Mouse (Mus musculus) intestine, embryonic 15.5 days (tissue): ENCODE data around the gene Arpc4. TPM values are rescaled to one million over a fixed set of nuclear protein-coding genes. Genes with fewer than 3 reads are reported as not detected.

Experiments used
- ATAC-seq: fragments of 200-750 bp; cut with Nextera tagmentation; 2 replicates; pipeline ENCODE4 v1.8.0; 2017; ENCODE audit warnings: moderate TSS enrichment, moderate library complexity
- H3K27ac ChIP-seq: fragments of 300-500 bp; sonication (generic); 2 replicates; pipeline ENCODE4 v1.5.1; 2015; ENCODE audit warnings: mild to moderate bottlenecking, inconsistent platforms
- H3K27me3 ChIP-seq: fragments of 300-500 bp; sonication (generic); replicated peaks from 2 replicates; pipeline ENCODE4 v1.6.1; 2015; ENCODE audit warnings: inconsistent platforms
- H3K36me3 ChIP-seq: fragments of 300-500 bp; sonication (generic); 2 replicates; pipeline ENCODE4 v1.6.1; 2015; ENCODE audit warnings: inconsistent platforms
- H3K4me1 ChIP-seq: fragments of 300-500 bp; sonication (generic); replicated peaks from 2 replicates; pipeline ENCODE4 v1.6.1; 2015; ENCODE audit warnings: inconsistent platforms
- H3K4me2 ChIP-seq: fragments of 300-500 bp; sonication (generic); replicated peaks from 2 replicates; pipeline ENCODE4 v1.6.1; 2015; ENCODE audit warnings: mild to moderate bottlenecking, inconsistent platforms
- H3K4me3 ChIP-seq: fragments of 300-500 bp; sonication (generic); replicated peaks from 2 replicates; pipeline ENCODE4 v1.5.1; 2015; ENCODE audit warnings: inconsistent platforms
- H3K9ac ChIP-seq: fragments of 300-500 bp; sonication (generic); 2 replicates; pipeline ENCODE4 v1.6.1; 2015; ENCODE audit warnings: inconsistent platforms
- H3K9me3 ChIP-seq: fragments of 300-500 bp; sonication (generic); 2 replicates; pipeline ENCODE4 v1.6.1; 2016; ENCODE audit warnings: inconsistent platforms
- WGBS: fragments of 180-500 bp; shearing (Covaris S2); methylation state at CpG from one replicate; pipeline ENCODE4 v1.1.7; 2015; 5-methylcytosine and 5-hydroxymethylcytosine counted together
- polyA plus RNA-seq: library from polyadenylated mRNA; unstranded; fragments of >200 nt; fragmentation: Nextera tagmentation; extraction: Ambion mirVana; gene quantifications from 2 replicates; pipeline ENCODE4 v1.2.1, GENCODE M21; 2015

The Arpc4 gene
- polyA plus RNA-seq, 1 experiment from 2014 or later: 427 TPM

DNA sequence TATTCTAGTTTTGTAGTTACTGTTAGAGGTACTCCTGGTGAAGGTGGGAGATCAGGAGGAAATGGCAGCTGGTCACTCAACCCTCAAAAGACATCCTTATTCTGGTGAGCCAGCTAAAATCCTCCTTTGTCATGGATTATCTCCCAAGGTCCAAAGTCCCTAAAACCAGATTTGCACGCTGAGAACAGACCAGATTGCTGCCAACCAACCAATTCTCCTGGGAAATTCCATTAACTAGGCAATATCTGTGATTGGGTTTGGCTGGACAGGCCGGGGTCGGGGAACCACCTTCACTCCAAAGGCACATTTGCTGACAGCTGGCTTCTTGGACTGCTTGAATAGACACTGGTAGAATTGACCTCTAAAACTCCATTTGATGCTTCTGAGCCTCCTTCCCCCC lies 12.8 kb downstream of the Arpc4 start:
- Histone ChIP-seq H3K36me3 (peaks cover 33% of the 10 kb centered on the region), H3K4me3 (no peak overlapping the region), H3K27me3 (no peaks in the 10 kb centered on the region), H3K9ac (no peak overlapping the region), H3K4me2 (no peak overlapping the region), H3K9me3 (no peaks in the 10 kb centered on the region), H3K4me1 (peaks cover 11% of the 10 kb centered on the region), H3K27ac (no peak overlapping the region)
- no peak for ATAC-seq
- 84% methylated on average over 3 of the region's 3 CpGs for WGBS

DNA sequence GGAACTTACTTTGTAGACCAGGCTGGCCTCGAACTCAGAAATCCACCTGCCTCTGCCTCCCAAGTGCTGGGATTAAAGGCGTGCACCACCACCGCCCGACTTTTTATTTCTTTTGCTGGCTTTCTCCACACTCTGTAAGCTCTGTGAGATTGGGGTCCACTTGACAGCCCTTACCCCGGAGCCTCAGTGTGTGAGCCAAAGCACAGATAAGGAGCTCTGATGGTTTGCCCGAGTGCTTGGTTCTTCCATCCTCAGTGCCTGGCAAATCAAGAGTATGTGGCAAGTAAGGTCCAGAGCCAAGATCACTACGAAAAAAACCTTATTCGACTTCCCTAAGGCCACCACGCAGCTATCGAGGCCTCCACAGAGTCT lies 14.1 kb downstream of the Arpc4 start:
- peak overlapping the region; percentile 96 for H3K4me2 ChIP-seq

DNA sequence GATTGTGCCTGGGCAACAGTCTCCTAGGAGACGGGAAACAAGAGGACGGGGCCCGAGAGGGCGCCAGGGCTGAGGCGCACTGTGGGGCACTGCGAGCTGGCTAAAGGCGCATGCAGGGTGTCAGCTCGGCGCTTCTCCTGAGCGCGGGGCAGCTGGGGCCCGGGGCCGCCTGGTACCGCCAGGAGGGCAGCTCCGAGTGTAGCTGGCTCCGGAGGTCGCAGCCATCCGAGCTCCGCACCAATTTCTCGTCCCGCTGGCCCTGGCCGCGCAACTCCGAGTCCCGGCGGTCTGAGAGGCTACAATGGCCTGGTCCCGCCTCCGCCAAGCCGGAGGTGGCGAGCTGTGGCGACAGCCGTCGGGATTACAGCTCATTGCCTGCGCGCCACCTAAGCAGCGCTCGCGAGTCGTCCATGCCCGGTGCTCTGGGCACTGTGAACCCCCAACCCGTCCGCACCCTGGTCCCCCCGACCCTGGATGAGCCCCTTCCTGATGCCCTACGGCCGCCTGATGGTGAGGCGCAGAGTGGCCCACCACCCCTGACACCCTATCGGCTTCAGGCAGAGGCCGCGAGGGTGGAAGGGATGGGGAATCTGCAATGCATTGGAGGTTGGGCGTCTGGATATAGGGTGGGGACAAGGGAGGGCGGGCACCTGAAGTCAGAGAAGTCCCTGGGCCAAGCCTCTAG lies 14.6 kb downstream of the Arpc4 start:
- Histone ChIP-seq H3K4me3 (peak overlapping the region; percentile 45), H3K4me2 (peak overlapping the region; percentile 96), H3K4me1 (peaks cover 11% of the 10 kb centered on the region), H3K27me3 (no peaks in the 10 kb centered on the region), H3K27ac (0 out of 2 replicates have a peak overlapping the region, but pooled peaks have one; percentile 22), H3K36me3 (peaks cover 25% of the 10 kb centered on the region), H3K9me3 (no peaks in the 10 kb centered on the region), H3K9ac (peak overlapping the region; percentile 57)
- ATAC-seq: peak; percentile 84
- 2% methylated on average over 51 of the region's 51 CpGs for WGBS

More for the DNA sequence above, 14.1 kb downstream of the Arpc4 start:
- peaks cover 11% of the 10 kb centered on the region for H3K4me1 ChIP-seq
- H3K36me3 ChIP-seq: peaks cover 27% of the 10 kb centered on the region
- ATAC-seq: peak; percentile 13; the same call in 1 of the 2 replicates
- 31% methylated on average over 10 of the region's 10 CpGs for WGBS
- no peak overlapping the region for H3K27ac ChIP-seq
- peak overlapping the region; percentile 57; the same call in 1 of the 2 replicates for H3K9ac ChIP-seq
- H3K27me3 ChIP-seq: no peaks in the 10 kb centered on the region
- no peaks in the 10 kb centered on the region for H3K9me3 ChIP-seq
- H3K4me3 ChIP-seq: peak overlapping the region; percentile 45

DNA sequence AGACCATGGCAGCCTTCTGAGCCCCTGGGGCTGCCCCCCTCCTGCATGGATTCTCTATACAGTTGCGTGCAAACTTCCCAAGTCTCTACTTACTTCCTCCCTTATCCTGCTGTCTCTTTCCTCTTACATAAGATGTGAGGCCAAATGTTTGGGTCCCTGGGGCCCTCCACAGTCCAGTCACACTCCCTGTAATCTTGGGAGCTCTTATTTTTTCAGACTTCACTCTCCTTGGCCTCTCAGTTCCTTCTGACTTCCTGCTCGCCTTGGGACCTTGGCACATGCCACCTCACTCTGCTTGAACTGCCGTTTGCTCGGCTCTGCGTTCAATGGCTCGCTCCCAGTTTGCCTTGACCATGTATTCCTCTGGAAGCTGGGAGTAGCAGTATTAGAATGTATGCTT lies 16.0 kb downstream of the Arpc4 start:
- Histone ChIP-seq H3K4me3 (no peak overlapping the region), H3K9ac (no peak overlapping the region), H3K4me2 (no peak overlapping the region), H3K27me3 (no peaks in the 10 kb centered on the region), H3K9me3 (no peaks in the 10 kb centered on the region), H3K4me1 (peaks cover 11% of the 10 kb centered on the region), H3K27ac (no peak overlapping the region), H3K36me3 (peaks cover 15% of the 10 kb centered on the region)
- no peak for ATAC-seq
- 85% methylated on average over 6 of the region's 6 CpGs for WGBS

DNA sequence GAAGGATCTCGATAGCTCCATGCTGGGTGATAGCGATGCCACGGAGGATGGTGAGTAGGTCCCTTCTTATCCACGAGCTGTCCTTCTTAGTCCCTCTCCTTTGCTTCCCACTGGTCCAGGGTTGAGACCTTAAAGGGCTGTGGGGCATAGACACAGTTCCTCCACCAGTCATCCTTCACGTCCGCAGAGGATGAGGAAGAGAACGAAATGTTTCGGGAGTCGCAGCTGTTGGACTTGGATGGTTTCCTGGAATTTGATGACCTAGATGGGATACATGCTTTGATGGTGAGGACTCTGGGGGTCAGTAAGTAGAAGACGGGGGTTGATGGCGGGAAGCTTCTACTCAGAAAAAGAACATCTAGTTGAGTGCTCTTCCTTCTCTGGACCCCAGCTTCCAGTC lies 16.9 kb downstream of the Arpc4 start:
- peaks cover 6% of the 10 kb centered on the region for H3K36me3 ChIP-seq
- 91% methylated on average over 11 of the region's 11 CpGs for WGBS
- no peak overlapping the region for H3K4me3 ChIP-seq
- H3K4me1 ChIP-seq: peaks cover 11% of the 10 kb centered on the region
- no peak overlapping the region for H3K4me2 ChIP-seq
- H3K9ac ChIP-seq: no peak overlapping the region
- H3K27me3 ChIP-seq: no peaks in the 10 kb centered on the region
- no peak for ATAC-seq
- H3K9me3 ChIP-seq: no peaks in the 10 kb centered on the region
- no peak overlapping the region for H3K27ac ChIP-seq

DNA sequence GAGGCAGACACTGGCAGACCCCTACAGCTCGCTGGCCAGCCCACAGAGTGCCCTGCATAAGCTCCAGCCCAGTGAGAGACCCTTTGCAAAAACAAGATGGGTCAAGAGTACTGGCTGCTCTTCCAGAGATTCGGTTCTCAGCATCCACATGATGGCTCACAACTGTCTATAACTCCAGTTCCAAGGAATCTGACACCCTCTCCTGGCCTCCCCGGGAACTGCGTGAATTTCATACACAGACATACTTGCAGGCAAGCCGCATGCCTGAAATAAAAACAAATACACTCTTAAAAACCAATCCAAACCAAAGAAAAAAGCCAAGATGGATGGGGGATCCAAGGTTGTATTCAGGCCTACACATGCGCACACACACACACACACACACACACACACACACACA lies 17.6 kb downstream of the Arpc4 start:
- Histone ChIP-seq H3K27me3 (no peaks in the 10 kb centered on the region), H3K4me2 (no peak overlapping the region), H3K4me1 (peaks cover 11% of the 10 kb centered on the region), H3K4me3 (no peak overlapping the region), H3K9ac (no peak overlapping the region), H3K36me3 (0 out of 2 replicates have a peak, but pooled peaks cover 2% of the 10 kb centered on the region), H3K9me3 (no peaks in the 10 kb centered on the region), H3K27ac (no peak overlapping the region)
- no peak for ATAC-seq
- 92% methylated on average over 6 of the region's 6 CpGs for WGBS

DNA sequence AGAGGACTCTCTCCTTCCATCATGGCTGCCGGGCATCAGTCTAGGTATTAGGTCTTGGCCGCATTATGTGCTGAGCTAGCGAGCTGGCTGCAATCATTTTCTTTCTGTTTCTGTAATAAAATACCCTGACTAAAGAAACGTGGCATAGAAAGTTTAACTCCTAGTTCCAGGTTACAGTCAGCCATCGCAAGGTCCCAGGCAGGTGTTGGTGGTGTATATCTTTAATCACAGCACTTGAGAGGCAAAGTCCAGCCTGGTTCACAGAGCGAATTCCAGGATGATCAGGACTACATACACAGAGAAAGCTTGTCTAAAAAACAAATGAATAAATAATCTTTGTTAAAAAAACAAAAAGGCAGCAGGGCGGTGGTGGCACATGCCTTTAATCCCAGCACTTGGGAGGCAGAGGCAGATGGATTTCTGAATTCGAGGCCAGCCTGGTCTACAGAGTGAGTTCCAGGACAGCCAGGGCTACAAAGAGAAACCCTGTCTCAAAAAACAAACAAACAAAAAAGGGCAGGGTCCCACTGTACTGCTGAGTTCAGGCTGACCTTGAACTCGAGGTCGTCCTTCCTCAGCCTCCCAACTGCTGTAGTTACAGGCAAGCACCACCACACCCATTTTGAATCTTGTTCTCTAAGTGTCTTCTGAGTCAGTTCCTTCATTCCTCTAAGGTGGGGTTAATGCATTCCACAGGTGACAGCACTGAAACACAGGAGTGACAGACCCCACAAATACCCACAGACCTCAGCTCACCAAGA lies 18.5 kb downstream of the Arpc4 start:
- Histone ChIP-seq H3K9me3 (no peaks in the 10 kb centered on the region), H3K36me3 (0 out of 2 replicates have a peak, but pooled peaks cover 2% of the 10 kb centered on the region), H3K4me2 (no peak overlapping the region), H3K9ac (no peak overlapping the region), H3K27me3 (no peaks in the 10 kb centered on the region), H3K4me1 (peaks cover 11% of the 10 kb centered on the region), H3K4me3 (no peak overlapping the region), H3K27ac (no peak overlapping the region)
- no peak for ATAC-seq
- 78% methylated on average over 10 of the region's 10 CpGs for WGBS

DNA sequence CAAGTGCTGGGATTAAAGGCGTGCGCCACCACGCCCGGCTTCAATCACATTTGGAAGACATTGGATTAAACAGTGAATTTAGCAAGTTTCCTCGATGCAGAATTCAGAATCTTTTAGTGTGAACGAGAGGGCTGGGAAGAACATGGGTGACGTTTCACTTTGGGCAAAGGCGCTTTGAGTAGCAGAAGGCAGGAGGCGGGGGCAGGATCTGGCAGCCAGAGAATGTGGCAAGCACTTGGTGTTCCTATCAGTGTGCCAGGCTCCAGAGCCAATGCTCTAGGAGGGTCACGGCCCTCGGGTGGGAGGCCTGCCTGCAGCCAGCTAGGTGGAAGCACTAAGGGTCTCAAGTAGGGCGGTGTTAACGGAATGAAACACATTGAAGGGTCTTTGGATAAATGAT lies 24.2 kb downstream of the Arpc4 start:
- Histone ChIP-seq H3K9ac (no peak overlapping the region), H3K9me3 (no peaks in the 10 kb centered on the region), H3K4me1 (peaks cover 7% of the 10 kb centered on the region; the same call in 1 of the 2 replicates), H3K27ac (no peak overlapping the region), H3K4me2 (no peak overlapping the region), H3K27me3 (no peaks in the 10 kb centered on the region), H3K4me3 (no peak overlapping the region), H3K36me3 (0 out of 2 replicates have a peak, but pooled peaks cover 2% of the 10 kb centered on the region)
- ATAC-seq: no peak
- 90% methylated on average over 13 of the region's 13 CpGs for WGBS

DNA sequence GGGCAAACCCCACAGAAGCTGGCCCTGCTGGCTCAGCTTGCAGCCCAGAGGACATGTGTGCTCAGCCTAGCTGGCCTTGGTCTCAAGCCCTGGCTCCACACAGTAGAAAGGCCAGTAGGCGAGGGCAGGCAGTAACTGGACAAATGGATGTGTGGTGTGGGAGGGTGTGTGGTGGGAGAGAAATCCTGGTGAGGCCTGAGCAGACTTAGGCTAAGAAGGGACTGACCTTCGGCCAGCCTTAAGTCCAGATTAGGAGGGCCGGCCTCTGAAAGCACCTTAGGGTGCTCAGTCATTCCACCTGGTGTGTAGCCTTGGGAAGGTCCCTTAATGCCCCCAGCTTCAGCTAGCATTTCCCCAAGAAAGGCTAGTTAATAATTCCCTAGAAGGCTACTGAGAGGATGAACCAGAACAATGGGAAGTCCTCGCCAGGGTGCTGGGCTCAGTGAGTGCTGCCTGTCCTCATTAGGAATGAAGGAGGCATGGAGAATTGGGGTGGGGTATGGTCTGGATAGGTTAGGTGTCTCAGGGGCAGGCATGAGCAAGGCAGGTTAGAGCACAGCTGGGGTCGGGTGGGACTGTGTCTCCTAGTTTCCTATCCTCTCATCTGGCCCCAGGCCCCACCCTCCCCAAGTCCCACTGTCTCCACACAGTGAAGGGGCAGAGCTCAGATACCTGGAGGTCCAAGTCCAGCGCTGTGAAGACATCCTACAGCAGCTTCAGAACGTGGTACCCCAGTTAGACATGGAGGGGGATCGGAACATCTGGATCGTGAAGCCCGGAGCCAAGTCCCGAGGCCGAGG lies 26.9 kb downstream of the Arpc4 start:
- Histone ChIP-seq H3K27ac (0 out of 2 replicates have a peak overlapping the region, but pooled peaks have one; percentile 34), H3K9me3 (no peaks in the 10 kb centered on the region), H3K9ac (0 out of 2 replicates have a peak overlapping the region, but pooled peaks have one; percentile 6), H3K27me3 (no peaks in the 10 kb centered on the region), H3K36me3 (peaks cover 3% of the 10 kb centered on the region; the same call in 1 of the 2 replicates), H3K4me2 (no peak overlapping the region), H3K4me3 (no peak overlapping the region), H3K4me1 (peaks cover 7% of the 10 kb centered on the region; the same call in 1 of the 2 replicates)
- peak; percentile 82 for ATAC-seq
- WGBS: 60% methylated on average over 12 of the region's 12 CpGs

DNA sequence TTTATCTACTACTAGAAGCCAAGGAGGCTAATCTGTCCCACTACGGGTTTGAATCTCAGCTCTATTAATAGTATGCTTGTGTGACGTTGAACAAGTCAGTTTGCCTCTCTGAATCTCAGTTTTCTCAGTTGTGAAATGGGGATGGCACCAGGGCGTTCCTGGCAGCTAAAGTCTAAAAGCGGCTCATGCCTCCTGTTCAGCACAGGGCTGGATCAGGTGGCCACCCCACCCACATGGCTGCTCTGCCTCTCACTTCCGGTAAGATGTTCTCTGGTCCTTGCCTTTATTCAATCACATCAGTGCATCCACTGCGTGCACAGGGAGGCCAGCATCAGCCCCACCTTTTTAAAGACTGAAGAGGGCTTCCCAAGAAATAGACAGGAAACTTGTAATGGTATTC lies 27.6 kb downstream of the Arpc4 start:
- no peak overlapping the region for H3K4me3 ChIP-seq
- no peaks in the 10 kb centered on the region for H3K27me3 ChIP-seq
- H3K36me3 ChIP-seq: peaks cover 3% of the 10 kb centered on the region; the same call in 1 of the 2 replicates
- no peaks in the 10 kb centered on the region for H3K9me3 ChIP-seq
- no peak overlapping the region for H3K9ac ChIP-seq
- H3K27ac ChIP-seq: no peak overlapping the region
- WGBS: 80% methylated on average over 6 of the region's 6 CpGs
- H3K4me2 ChIP-seq: no peak overlapping the region
- no peak for ATAC-seq
- peaks cover 7% of the 10 kb centered on the region; the same call in 1 of the 2 replicates for H3K4me1 ChIP-seq

DNA sequence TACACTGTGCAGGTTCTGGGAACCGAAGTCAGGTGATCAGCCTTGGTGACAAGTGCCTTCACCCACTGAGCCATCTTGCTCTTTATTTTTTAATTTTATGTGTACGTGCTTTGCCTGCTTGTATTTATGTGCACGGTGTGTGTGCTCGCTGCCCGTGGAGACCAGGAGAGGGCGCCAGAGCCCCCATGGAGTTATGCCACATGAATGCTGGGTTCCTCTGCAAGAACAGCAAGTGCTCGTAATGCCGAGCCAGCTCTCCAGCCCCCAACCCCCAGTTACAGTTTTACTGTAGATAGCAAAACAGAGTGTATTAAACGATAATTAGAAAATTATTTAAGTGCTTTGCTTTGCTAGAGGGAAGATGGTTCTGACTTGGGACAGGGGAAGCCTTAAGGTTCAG lies 28.8 kb downstream of the Arpc4 start:
- Histone ChIP-seq H3K4me2 (no peak overlapping the region), H3K4me1 (peaks cover 7% of the 10 kb centered on the region; the same call in 1 of the 2 replicates), H3K4me3 (no peak overlapping the region), H3K36me3 (peaks cover 3% of the 10 kb centered on the region; the same call in 1 of the 2 replicates), H3K27ac (no peak overlapping the region), H3K9me3 (no peaks in the 10 kb centered on the region), H3K9ac (no peak overlapping the region), H3K27me3 (no peaks in the 10 kb centered on the region)
- ATAC-seq: no peak
- 79% methylated on average over 9 of the region's 9 CpGs for WGBS

DNA sequence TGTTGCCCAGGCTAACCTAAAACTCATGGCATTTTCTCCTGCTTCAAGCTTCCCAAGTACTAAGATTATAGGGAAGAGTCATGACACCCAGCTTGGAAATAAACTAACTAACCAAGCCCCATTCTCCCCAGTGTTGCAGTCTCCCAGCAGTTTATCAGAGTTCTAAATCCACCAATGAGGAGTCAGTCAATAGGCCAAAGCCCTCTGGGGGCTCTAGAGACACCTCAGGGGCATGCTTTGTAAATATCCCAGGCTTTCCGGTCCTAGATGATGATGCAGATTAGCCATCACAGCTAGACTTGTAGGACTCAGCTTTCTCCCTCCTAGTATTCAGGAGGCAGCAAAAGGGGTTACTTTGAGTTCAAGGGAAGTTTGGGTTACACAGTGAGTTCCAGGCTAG lies 32.1 kb downstream of the Arpc4 start:
- Histone ChIP-seq H3K27me3 (no peaks in the 10 kb centered on the region), H3K36me3 (peaks cover 3% of the 10 kb centered on the region), H3K4me2 (no peak overlapping the region), H3K9me3 (no peaks in the 10 kb centered on the region), H3K9ac (no peak overlapping the region), H3K4me1 (no peaks in the 10 kb centered on the region), H3K27ac (no peak overlapping the region), H3K4me3 (no peak overlapping the region)
- 72% methylated on average over 1 of the region's 1 CpGs for WGBS
- ATAC-seq: no peak
